Mouse (Mus musculus): ENCODE data around the gene Nup205. TPM values are rescaled to one million over a fixed set of nuclear protein-coding genes. Genes with fewer than 3 reads are reported as not detected.
"Not testable (repeated sequence)": the region's sequence is repeated elsewhere in the genome, so short reads cannot be mapped to it uniquely, and the experiment has no call there.

Gene Nup205
- 42.4 and 42.8 TPM in 2 replicates for polyA plus RNA-seq (2016; fragmentation: Nextera tagmentation; extraction: Ambion mirVana)

DNA sequence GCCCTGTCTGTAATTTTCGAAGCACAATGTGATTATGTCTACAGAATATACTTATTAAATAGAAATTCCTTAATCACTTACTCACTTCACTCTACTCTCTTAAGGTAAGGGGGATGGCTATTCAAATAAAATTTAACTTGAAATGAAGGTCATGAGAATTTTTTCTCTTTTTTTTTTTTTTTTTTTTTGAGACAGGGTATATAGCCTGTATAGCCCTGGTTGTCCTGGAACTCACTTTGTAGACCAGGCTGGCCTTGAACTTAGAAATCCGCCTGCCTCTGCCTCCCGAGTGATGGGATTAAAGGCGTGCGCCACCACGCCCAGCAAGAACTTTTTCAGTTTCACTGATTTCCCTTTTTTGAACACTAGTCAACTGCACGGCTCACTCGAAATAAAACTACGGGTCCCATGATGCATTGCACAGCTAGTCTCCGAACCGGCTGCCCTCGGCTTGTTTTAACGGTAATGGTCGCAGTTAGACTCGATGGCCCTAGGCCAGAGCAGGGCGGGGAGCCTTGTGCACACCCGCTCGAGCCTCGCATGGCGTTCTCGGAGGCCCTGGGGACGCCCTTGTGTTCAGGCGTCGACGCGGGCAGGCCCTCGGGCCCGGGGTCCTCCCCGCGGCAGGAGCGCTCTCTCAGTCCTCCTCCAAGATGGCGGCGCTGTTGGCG lies at the start of gene Nup205:
Gene Nup205 (plus strand): TSS at position 443 of the 671 bp plus-strand sequence.
- H3K36me3 ChIP-seq = no peaks in the 10 kb centered on the region
- no peaks in the 10 kb centered on the region for H3K27me3 ChIP-seq
- H3K4me1 ChIP-seq = peaks cover 10% of the 10 kb centered on the region; the same call in 1 of the 2 replicates
- H3K4me2 ChIP-seq (replicated peaks) = peak within 1 kb of the TSS; percentile 90
- H3K27ac ChIP-seq = peak within 1 kb of the TSS; percentile 98
- 4% methylated on average over 33 of the region's 34 CpGs for WGBS
- ATAC-seq (ENCODE audit: low FRiP score) = peak; percentile 96
- H3K9me3 ChIP-seq (replicated peaks) = no peaks in the 10 kb centered on the region
- peak within 1 kb of the TSS; percentile 96 for H3K9ac ChIP-seq
- H3K4me3 ChIP-seq = peak within 1 kb of the TSS; percentile 94

DNA sequence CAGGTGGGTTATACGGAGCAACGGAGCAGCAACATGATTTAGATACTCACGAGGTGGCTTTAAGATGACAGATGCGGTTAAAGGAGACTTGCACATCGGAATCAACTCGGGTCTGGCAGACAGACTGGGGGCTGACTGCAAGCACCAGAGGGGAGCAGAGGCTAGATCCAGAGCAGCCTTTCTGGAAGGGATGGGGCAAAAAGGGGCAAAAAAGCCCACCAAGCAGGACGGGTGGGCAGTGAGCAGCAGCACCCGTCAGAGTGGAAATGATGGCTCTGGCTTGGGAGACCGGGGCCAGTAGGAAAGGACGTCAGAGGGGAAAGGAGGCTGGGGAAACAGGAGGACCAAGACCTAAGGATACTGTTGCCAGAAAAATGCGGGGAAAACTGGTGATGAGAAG lies 44.4 kb upstream of the Nup205 start:
- Histone ChIP-seq H3K4me2 (replicated peaks) (peak overlapping the region; percentile 94), H3K27me3 (no peaks in the 10 kb centered on the region), H3K9ac (peak overlapping the region; percentile 89), H3K9me3 (replicated peaks) (no peaks in the 10 kb centered on the region), H3K4me3 (peak overlapping the region; percentile 71), H3K27ac (peak overlapping the region; percentile 91), H3K4me1 (peaks cover 20% of the 10 kb centered on the region), H3K36me3 (no peaks in the 10 kb centered on the region)
- ATAC-seq (ENCODE audit: low FRiP score) = peak; percentile 15; the same call in 1 of the 2 replicates
- WGBS = 0% methylated on average over 11 of the region's 11 CpGs

DNA sequence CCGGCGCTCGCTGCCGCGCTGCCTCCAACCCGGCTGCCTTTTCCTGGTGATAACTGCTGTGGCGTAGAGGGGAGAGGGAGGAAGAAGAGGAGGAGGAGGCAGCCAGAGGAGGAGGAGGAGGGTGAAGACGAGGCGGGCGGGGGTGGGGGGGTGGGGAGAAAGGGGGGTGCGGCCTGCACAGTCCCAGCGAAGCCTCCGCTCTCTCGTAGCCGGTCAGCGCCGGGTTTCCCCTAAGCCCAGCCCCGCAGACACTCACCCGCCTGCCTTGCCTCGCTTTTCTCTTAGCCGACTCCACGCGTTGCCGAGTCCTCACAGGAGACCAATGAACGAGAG lies 44.0 kb upstream of the Nup205 start:
- WGBS = 0% methylated on average over 21 of the region's 25 CpGs
- Histone ChIP-seq H3K9ac (peak overlapping the region; percentile 89), H3K9me3 (replicated peaks) (no peaks in the 10 kb centered on the region), H3K27ac (peak overlapping the region; percentile 91), H3K27me3 (no peaks in the 10 kb centered on the region), H3K4me1 (peaks cover 20% of the 10 kb centered on the region), H3K4me2 (replicated peaks) (peak overlapping the region; percentile 94), H3K4me3 (peak overlapping the region; percentile 71), H3K36me3 (no peaks in the 10 kb centered on the region)
- ATAC-seq (ENCODE audit: low FRiP score) = peak; percentile 93

DNA sequence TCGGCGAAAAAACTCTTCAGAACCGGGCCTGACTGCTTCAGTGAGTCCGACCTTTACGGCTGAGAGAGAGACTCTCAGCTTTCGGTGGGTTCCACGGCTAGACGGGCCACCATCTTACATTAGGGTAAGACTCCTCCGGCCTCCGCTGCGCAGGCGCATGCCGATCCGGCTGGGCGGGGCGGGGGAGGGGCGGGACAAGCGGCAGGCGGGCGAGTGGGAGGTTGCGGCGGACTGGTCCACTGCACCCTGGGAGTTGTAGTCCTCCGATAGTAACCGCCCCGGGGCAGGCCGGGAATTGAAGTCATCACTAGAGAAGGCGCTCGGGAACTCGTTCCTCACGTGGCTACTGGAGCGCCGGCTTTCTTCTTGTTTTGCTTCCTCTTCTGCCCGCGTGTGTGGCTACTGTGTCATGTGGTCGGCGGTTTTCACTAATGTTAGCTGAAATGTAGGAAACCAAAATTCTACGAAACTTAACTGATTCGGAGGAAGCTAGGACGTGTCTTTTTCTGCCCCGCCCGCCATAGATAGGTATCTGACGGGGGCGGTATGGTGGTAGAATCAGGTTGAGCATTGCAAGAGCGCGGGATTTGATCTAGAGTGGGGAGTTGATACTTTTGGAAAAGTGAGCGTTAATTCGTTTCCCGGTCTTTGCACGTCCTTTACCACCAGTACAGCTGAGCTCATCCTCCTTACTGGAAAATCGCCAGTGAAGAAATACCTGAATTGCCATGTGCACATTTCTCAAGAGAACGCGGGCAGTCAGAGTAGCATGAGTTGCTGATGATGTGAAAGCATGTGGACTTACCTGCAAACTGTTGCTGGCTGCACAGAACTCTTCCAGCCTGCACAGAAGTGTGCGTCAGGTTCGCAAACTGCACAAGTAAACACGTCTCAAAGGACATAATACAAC lies 43.4 kb upstream of the Nup205 start, which contains the start of gene Cnot4:
Gene Cnot4 (minus strand): TSS at position 146 of the 910 bp plus-strand sequence.
- peak within 1 kb of the TSS; percentile 71 for H3K4me3 ChIP-seq
- H3K4me2 ChIP-seq (replicated peaks) = peak within 1 kb of the TSS; percentile 94
- ATAC-seq (ENCODE audit: low FRiP score) = peak; percentile 99
- H3K9me3 ChIP-seq (replicated peaks) = no peaks in the 10 kb centered on the region
- WGBS = under 1% methylated on average over 55 of the region's 55 CpGs
- no peaks in the 10 kb centered on the region for H3K36me3 ChIP-seq
- H3K9ac ChIP-seq = peak within 1 kb of the TSS; percentile 89
- peaks cover 20% of the 10 kb centered on the region for H3K4me1 ChIP-seq
- H3K27ac ChIP-seq = peak within 1 kb of the TSS; percentile 91
- H3K27me3 ChIP-seq = no peaks in the 10 kb centered on the region

DNA sequence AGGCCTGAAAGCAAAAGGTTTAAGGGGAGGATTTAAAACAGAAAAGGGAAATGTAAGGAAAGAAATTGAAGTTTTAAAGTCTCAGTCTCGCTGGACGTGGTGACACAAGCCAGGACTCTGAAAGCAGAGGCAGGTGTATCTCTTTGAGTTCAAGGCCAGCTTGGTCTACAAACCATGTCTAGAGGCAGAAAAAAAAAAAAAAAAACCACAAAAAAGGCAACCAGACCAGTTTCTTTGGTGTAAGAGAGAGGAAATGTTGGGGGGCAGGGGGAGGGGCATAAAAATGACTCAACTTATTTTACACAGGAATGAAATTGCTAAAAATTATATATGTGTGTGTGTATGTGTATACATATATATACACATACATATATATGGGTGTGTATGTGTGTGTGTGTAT lies 42.4 kb upstream of the Nup205 start:
- H3K4me1 ChIP-seq = peaks cover 20% of the 10 kb centered on the region
- H3K4me3 ChIP-seq = no peak overlapping the region; the same call in 1 of the 2 replicates
- H3K36me3 ChIP-seq = no peaks in the 10 kb centered on the region
- WGBS = 65% methylated on average over 2 of the region's 2 CpGs
- no peak overlapping the region for H3K9ac ChIP-seq
- no peaks in the 10 kb centered on the region for H3K9me3 ChIP-seq (replicated peaks)
- H3K27me3 ChIP-seq = no peaks in the 10 kb centered on the region
- H3K4me2 ChIP-seq (replicated peaks) = peak overlapping the region; percentile 60
- H3K27ac ChIP-seq = no peak overlapping the region
- no peak for ATAC-seq (ENCODE audit: low FRiP score)

DNA sequence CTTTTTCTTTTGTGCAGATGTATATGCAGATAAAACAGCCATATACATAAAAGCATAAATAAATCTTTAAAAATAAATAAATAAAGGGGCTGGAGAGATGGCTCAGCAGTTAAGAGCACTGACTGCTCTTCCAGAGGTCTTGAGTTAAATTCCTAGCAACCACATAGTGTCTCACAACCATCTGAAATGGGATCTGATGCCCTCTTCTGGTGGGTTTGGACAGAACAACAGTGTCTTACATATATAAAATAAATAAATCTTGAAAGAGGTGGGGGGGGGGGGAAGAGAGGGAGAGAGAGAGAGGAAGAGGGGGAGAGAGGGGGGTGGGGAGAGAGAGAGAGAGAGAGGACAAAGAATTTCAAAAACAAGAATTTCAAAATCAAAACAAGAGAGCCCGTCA lies 36.9 kb upstream of the Nup205 start:
- ATAC-seq (ENCODE audit: low FRiP score) = no peak
- no peak overlapping the region for H3K9ac ChIP-seq
- no peak overlapping the region for H3K4me3 ChIP-seq
- no peak overlapping the region for H3K27ac ChIP-seq
- H3K9me3 ChIP-seq (replicated peaks) = peaks cover under 1% of the 10 kb centered on the region
- H3K4me1 ChIP-seq = no peaks in the 10 kb centered on the region
- 84% methylated on average over 1 of the region's 1 CpGs for WGBS
- H3K27me3 ChIP-seq = no peaks in the 10 kb centered on the region
- no peaks in the 10 kb centered on the region for H3K36me3 ChIP-seq
- no peak overlapping the region for H3K4me2 ChIP-seq (replicated peaks)

DNA sequence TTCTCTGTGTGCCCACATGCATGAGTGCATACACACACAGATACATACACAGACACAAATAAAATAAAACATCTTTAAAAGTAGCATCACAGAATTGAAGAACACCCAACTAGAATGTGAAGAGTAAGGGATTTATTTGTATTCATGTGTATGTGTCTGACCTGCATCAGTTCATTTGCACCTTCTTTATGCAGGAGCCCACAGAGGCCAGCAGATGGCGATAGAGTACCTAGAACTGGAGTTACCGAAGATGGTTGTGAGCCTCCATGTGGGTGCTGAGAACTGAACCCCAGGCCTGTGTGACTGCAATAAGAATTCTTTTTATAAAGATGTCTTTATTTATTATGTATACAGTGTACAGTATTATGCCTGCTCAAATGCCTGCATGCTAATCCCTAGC lies 31.7 kb upstream of the Nup205 start:
- Histone ChIP-seq H3K27me3 (no peaks in the 10 kb centered on the region), H3K4me1 (no peaks in the 10 kb centered on the region), H3K27ac (no peak overlapping the region), H3K9ac (no peak overlapping the region), H3K9me3 (replicated peaks) (peaks cover 9% of the 10 kb centered on the region), H3K4me2 (replicated peaks) (no peak overlapping the region), H3K36me3 (no peaks in the 10 kb centered on the region), H3K4me3 (no peak overlapping the region)
- WGBS = 85% methylated on average over 2 of the region's 2 CpGs
- no peak for ATAC-seq (ENCODE audit: low FRiP score)

DNA sequence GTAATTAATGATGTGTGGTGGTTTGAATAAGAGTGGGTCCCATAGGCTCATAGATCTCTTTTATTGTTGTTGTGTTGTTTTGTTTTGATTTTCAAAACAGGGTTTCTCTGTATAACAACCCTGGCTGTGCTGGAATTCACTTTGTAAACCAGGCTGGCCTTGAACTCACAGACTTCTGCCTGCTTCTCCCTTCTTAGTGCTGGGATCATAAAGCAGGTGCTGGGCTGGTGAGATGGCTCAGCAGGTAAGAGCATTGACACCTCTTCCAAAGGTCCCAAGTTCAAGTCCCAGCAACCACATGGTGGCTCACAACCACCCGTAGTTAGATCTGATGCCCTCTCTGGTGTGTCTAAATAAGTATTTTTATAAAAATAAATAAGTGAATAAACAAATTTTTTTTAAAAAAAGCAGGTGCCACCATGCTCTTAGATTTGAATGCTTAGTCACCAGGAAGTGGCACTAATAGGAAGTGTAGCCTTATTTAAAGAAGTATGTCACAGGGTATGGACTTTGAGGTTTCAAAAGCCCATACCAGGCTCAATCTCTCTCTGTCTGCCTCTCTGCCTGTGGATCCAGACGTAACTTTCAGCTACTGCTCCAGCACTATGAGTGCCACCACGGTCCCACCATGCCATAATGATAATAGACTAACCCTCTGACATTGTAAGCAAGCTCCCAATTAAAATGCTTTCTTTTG lies 29.3 kb upstream of the Nup205 start:
- Histone ChIP-seq H3K4me2 (replicated peaks) (no peak overlapping the region), H3K27ac (no peak overlapping the region), H3K9ac (no peak overlapping the region), H3K4me1 (no peaks in the 10 kb centered on the region), H3K9me3 (replicated peaks) (peaks cover 9% of the 10 kb centered on the region), H3K4me3 (no peak overlapping the region), H3K27me3 (no peaks in the 10 kb centered on the region), H3K36me3 (no peaks in the 10 kb centered on the region)
- no peak for ATAC-seq (ENCODE audit: low FRiP score)
- WGBS = 83% methylated on average over 3 of the region's 3 CpGs

DNA sequence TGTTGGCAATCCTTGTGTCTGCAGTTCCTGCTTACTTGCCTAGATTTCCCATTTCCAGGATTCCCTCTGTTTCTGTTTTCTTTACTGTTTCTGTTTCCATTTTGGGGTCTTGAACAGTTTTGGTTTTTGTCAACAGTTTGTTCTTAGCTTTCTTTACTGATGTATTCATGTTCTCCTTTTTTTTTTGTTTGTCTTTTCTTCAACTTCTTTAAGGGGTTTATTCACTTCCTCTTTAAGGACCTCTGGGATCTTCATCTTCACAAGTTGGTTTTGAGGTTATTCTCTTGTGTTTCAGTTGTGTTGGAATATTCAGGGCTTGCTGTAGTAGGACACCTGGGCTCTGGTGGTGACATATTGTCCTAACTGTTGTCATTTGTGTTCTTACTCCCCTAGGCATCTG lies 22.7 kb upstream of the Nup205 start:
- Histone ChIP-seq H3K9ac (no peak overlapping the region), H3K4me2 (replicated peaks) (no peak overlapping the region), H3K9me3 (replicated peaks) (no peaks in the 10 kb centered on the region), H3K4me3 (no peak overlapping the region), H3K4me1 (no peaks in the 10 kb centered on the region), H3K27ac (no peak overlapping the region), H3K27me3 (no peaks in the 10 kb centered on the region), H3K36me3 (no peaks in the 10 kb centered on the region)
- no peak for ATAC-seq (ENCODE audit: low FRiP score)

DNA sequence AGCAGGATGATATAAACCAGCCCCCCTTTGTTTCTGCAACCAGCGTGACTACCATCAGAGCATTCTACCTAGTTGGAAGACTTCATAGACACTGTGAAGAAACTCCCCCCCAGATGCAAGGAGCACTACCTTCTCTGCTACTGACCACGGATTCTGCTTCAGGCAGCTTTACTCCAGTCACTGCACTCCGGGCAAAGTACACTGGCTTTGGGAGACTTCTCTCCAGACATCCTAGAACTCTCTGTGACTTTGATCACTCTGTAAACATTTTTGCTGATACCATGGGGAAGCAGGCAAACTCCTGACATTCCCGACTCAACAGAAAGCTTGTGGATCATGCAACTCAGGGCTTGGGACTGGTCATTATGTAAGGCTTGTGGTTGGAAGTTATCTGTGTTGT lies 8.0 kb upstream of the Nup205 start:
- WGBS = 83% methylated on average over 4 of the region's 4 CpGs
- H3K9me3 ChIP-seq (replicated peaks) = no peaks in the 10 kb centered on the region
- H3K4me1 ChIP-seq = no peaks in the 10 kb centered on the region
- ATAC-seq (ENCODE audit: low FRiP score) = no peak
- H3K9ac ChIP-seq = no peak overlapping the region
- no peak overlapping the region for H3K4me3 ChIP-seq
- H3K27me3 ChIP-seq = no peaks in the 10 kb centered on the region
- no peak overlapping the region for H3K27ac ChIP-seq
- H3K4me2 ChIP-seq (replicated peaks) = no peak overlapping the region
- no peaks in the 10 kb centered on the region for H3K36me3 ChIP-seq

DNA sequence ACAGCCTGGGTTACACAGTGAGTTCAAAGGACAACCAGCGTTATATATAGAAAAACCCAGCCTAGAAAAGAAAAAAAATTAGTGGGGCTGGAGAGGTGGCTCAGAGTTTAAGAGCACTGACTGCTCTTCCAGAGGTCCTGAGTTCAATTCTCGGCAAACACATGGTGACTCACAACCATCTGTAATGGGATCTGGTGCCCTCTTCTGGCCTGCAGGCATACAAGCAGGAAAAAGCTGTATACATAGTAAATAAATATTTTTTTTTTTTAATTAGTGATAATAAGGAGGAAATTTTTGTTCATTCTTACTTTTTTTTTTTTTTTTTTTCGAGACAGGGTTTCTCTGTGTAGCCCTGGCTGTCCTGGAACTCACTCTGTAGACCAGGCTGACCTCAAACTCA lies 5.2 kb upstream of the Nup205 start:
- not testable (repeated sequence) for H3K36me3 ChIP-seq; H3K9me3 ChIP-seq (replicated peaks); H3K4me2 ChIP-seq (replicated peaks); H3K4me3 ChIP-seq; H3K4me1 ChIP-seq; H3K27me3 ChIP-seq; ATAC-seq (ENCODE audit: low FRiP score); H3K27ac ChIP-seq; H3K9ac ChIP-seq
- WGBS = 54% methylated on average over 3 of the region's 3 CpGs

DNA sequence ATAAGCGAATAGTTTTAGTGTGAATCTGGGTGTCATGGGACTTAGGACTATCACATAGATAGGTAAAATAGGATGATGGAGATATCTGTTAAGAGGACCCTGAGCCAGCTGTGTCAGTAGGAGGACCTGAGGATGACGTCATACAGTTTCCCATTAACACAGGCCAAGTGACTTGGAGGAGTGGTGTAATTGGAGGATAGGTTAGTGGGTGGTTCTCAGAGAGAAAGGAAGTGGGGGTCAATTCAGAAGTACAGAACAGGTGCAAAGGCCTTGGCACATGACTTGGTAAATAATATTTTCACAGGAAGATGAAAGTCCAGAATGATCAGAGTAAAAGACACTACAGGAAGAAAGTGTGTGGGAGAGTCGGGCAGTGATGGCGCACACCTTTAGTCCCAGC lies 4.0 kb upstream of the Nup205 start:
- Histone ChIP-seq H3K4me1 (peaks cover 3% of the 10 kb centered on the region; the same call in 1 of the 2 replicates), H3K36me3 (no peaks in the 10 kb centered on the region), H3K27me3 (no peaks in the 10 kb centered on the region), H3K4me2 (replicated peaks) (no peak overlapping the region), H3K27ac (no peak overlapping the region), H3K9me3 (replicated peaks) (no peaks in the 10 kb centered on the region), H3K9ac (no peak overlapping the region), H3K4me3 (no peak overlapping the region)
- ATAC-seq (ENCODE audit: low FRiP score) = no peak
- WGBS = 87% methylated on average over 4 of the region's 4 CpGs

All from hindbrain, embryonic 12.5 days (tissue).